Mouse (Mus musculus): ENCODE data around the gene Slc25a29. TPM values are rescaled to one million over a fixed set of nuclear protein-coding genes. Genes with fewer than 3 reads are reported as not detected.

The Slc25a29 gene
- 12.9 and 14.8 TPM in 2 replicates for polyA plus RNA-seq (2016; fragmentation: Nextera tagmentation; extraction: Ambion mirVana)

DNA sequence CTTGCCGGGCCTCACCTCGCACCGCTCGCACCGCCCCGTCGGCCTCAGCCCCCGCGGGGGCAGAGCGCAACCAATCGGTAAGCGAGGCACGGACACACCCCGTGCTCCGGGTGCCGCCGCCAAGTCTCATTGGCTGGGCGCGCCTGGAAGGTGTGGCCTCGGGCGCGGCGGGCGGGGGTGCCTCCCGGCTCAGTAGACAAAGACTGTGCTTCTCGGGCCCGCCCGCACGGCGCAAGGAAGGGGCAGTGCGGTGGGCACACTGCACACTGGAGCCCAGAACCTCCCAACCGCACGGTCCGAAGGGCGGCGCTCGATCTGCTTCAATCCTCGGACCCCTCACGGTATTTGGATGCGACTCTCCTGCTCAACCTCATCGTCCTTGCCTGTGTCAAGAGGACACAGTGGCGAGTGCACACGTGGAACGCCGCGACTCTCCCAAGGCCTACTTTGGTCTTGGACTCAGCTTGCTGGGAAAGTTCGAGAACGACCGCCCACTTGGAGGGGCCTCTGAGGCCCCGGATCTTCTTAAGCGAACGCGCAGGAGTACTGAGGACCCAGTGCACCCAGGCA, at the start of gene Slc25a29, which contains the start of gene Slc25a47:
TSS of gene Slc25a29 (minus strand) at position 44 of the 570 bp plus-strand sequence.
TSS of gene Slc25a47 (plus strand) at position 207 of the 570 bp plus-strand sequence.
- WGBS, result under 1% methylated on average over 52 of the region's 53 CpGs

DNA sequence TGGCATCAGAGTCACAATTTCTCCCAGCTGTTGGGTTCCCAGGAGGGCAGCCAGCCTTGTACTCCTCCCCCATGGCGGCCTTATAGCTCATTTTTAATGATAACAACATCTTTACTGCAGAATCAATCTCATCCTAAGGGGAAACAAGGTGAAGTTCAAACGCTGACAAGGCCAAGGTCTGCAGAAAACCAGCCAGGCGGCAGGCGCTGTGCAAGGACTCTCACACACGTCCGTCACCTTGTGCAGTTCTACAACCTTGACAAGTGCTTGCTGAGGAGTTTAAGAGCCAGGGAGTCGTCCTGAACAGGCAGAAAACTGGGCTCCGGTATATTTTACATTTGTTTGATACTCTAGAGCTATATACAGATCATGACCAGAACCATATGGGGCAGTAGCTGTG, 47.1 kb upstream of the Slc25a29 start:
- Histone ChIP-seq H3K4me1 (replicated peaks) (no peaks in the 10 kb centered on the region), H3K27ac (no peak overlapping the region), H3K36me3 (peaks cover 98% of the 10 kb centered on the region), H3K27me3 (ENCODE audit: insufficient read depth, poor library complexity, severe bottlenecking) (no peaks in the 10 kb centered on the region), H3K9me3 (no peaks in the 10 kb centered on the region), H3K4me3 (no peak overlapping the region)
- DNase-seq (ENCODE audit: low spot score), result no peak
- WGBS, result 93% methylated on average over 8 of the region's 8 CpGs

More for the DNA sequence above, at the start of gene Slc25a29, which contains the start of gene Slc25a47:
- Histone ChIP-seq H3K4me3 (peak within 1 kb of the TSS; percentile 66), H3K27ac (peak within 1 kb of the TSS; percentile 92), H3K36me3 (peaks cover 43% of the 10 kb centered on the region), H3K27me3 (ENCODE audit: insufficient read depth, poor library complexity, severe bottlenecking) (peaks cover 11% of the 10 kb centered on the region; the same call in 1 of the 2 replicates), H3K9me3 (no peaks in the 10 kb centered on the region), H3K4me1 (replicated peaks) (peaks cover 56% of the 10 kb centered on the region)
- peak; percentile 96 for DNase-seq (ENCODE audit: low spot score)

DNA sequence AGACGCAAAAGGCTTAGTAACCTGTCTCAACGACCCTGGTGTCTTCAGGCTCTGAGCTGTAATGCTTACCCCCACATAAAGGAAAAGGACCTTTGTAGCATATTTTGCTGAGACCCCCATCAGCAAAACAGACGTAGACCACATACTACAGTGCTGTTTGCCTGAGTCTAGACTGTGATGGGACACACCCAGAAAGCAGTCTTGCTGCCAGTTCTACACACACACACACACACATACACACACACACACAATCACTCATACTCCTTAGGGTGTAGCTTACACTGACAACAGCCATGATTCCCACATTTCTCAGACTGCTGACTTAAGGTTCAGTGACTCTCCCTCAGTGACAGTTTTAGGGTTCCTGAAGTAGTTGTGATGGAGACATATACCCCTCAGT, 45.5 kb upstream of the Slc25a29 start:
- H3K27me3 ChIP-seq (ENCODE audit: insufficient read depth, poor library complexity, severe bottlenecking), result no peaks in the 10 kb centered on the region
- H3K27ac ChIP-seq, result no peak overlapping the region
- H3K36me3 ChIP-seq, result peaks cover 97% of the 10 kb centered on the region
- no peaks in the 10 kb centered on the region for H3K4me1 ChIP-seq (replicated peaks)
- H3K4me3 ChIP-seq, result no peak overlapping the region
- H3K9me3 ChIP-seq, result no peaks in the 10 kb centered on the region
- no peak for DNase-seq (ENCODE audit: low spot score)
- 89% methylated on average over 3 of the region's 3 CpGs for WGBS

DNA sequence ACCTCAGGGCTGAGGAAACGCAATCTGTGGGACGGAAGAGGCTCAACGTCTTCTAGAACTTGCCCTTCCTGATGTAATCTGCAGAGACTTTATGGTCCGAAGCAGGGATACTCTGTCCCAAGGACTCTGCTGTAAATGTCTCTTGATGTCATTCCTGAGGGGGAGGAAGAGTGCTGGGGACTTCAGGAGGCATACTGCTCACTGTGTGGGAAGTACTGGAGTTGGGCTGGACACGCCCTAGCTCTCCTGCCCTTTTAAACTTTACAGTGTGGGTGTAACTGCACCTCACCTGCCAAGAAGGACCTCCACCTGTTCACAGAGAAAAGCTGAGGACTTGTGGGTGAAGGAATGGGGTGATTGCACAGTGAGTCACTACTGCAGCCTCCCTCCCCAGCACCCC, 44.9 kb upstream of the Slc25a29 start:
- H3K4me3 ChIP-seq, result no peak overlapping the region
- no peak for DNase-seq (ENCODE audit: low spot score)
- peaks cover 97% of the 10 kb centered on the region for H3K36me3 ChIP-seq
- no peak overlapping the region for H3K27ac ChIP-seq
- no peaks in the 10 kb centered on the region for H3K9me3 ChIP-seq
- WGBS, result 95% methylated on average over 5 of the region's 5 CpGs
- H3K27me3 ChIP-seq (ENCODE audit: insufficient read depth, poor library complexity, severe bottlenecking), result no peaks in the 10 kb centered on the region
- no peaks in the 10 kb centered on the region for H3K4me1 ChIP-seq (replicated peaks)

GRCm38 (mm10) chr12:108879138-108879537, 43.5 kb upstream of the Slc25a29 start:
- H3K36me3 ChIP-seq, result peaks cover 97% of the 10 kb centered on the region
- H3K27me3 ChIP-seq (ENCODE audit: insufficient read depth, poor library complexity, severe bottlenecking), result no peaks in the 10 kb centered on the region
- DNase-seq (ENCODE audit: low spot score), result no peak
- no peak overlapping the region for H3K27ac ChIP-seq
- H3K9me3 ChIP-seq, result no peaks in the 10 kb centered on the region
- no peaks in the 10 kb centered on the region for H3K4me1 ChIP-seq (replicated peaks)
- WGBS, result 94% methylated on average over 4 of the region's 4 CpGs
- no peak overlapping the region for H3K4me3 ChIP-seq

GRCm38 (mm10) chr12:108873122-108873521, 37.4 kb upstream of the Slc25a29 start:
- no peak for DNase-seq (ENCODE audit: low spot score)
- H3K36me3 ChIP-seq, result peaks cover 97% of the 10 kb centered on the region
- whole genome bisulfite sequencing, result 84% methylated on average over 5 of the region's 5 CpGs

DNA sequence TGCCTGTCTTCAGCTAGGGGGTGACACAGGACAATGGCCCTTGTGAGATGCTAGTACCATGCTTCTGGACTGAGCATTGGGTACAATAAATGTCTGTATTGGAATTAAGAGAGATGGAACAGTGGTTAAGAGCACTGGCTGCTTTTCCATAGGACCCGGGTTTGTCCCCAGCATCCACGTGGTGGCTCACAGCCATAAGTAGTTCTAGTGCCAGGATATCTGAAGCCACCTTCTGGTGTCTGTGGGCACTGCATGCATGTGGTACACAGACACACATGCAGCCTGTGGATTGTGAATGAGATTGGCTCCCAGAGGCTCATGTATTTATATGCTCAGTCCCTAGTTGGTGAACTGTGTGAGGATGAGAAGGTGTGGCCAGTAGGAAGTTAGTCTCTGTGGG, 33.9 kb upstream of the Slc25a29 start:
- Histone ChIP-seq H3K36me3 (peaks cover 98% of the 10 kb centered on the region), H3K4me3 (no peak overlapping the region), H3K27me3 (ENCODE audit: insufficient read depth, poor library complexity, severe bottlenecking) (no peaks in the 10 kb centered on the region), H3K27ac (no peak overlapping the region), H3K9me3 (no peaks in the 10 kb centered on the region), H3K4me1 (replicated peaks) (no peaks in the 10 kb centered on the region)
- 82% methylated on average over 2 of the region's 2 CpGs for WGBS
- no peak for DNase-seq (ENCODE audit: low spot score)

More at GRCm38 (mm10) chr12:108873122-108873521, 37.4 kb upstream of the Slc25a29 start:
- Histone ChIP-seq H3K4me1 (replicated peaks) (no peaks in the 10 kb centered on the region), H3K27ac (no peak overlapping the region), H3K4me3 (no peak overlapping the region), H3K27me3 (ENCODE audit: insufficient read depth, poor library complexity, severe bottlenecking) (no peaks in the 10 kb centered on the region), H3K9me3 (no peaks in the 10 kb centered on the region)

GRCm38 (mm10) chr12:108865007-108865494, 29.4 kb upstream of the Slc25a29 start:
- 91% methylated on average over 6 of the region's 6 CpGs for WGBS
- no peak for DNase-seq (ENCODE audit: low spot score)
- H3K36me3 ChIP-seq, result peaks cover 100% of the 10 kb centered on the region

GRCm38 (mm10) chr12:108858486-108858885, 22.8 kb upstream of the Slc25a29 start:
- Histone ChIP-seq H3K9me3 (no peaks in the 10 kb centered on the region), H3K27ac (no peak overlapping the region), H3K36me3 (peaks cover 63% of the 10 kb centered on the region), H3K4me3 (no peak overlapping the region), H3K4me1 (replicated peaks) (peaks cover 19% of the 10 kb centered on the region), H3K27me3 (ENCODE audit: insufficient read depth, poor library complexity, severe bottlenecking) (no peaks in the 10 kb centered on the region)
- DNase-seq (ENCODE audit: low spot score), result no peak
- 89% methylated on average over 5 of the region's 5 CpGs for WGBS

More at GRCm38 (mm10) chr12:108865007-108865494, 29.4 kb upstream of the Slc25a29 start:
- Histone ChIP-seq H3K4me1 (replicated peaks) (no peaks in the 10 kb centered on the region), H3K4me3 (no peak overlapping the region), H3K9me3 (no peaks in the 10 kb centered on the region), H3K27me3 (ENCODE audit: insufficient read depth, poor library complexity, severe bottlenecking) (no peaks in the 10 kb centered on the region), H3K27ac (no peak overlapping the region)

- H3K4me1 ChIP-seq (replicated peaks), result peaks cover 19% of the 10 kb centered on the region
- peaks cover 55% of the 10 kb centered on the region for H3K36me3 ChIP-seq
- no peaks in the 10 kb centered on the region for H3K27me3 ChIP-seq (ENCODE audit: insufficient read depth, poor library complexity, severe bottlenecking)
- no peak for DNase-seq (ENCODE audit: low spot score)
- no peak overlapping the region for H3K4me3 ChIP-seq
- WGBS, result 82% methylated on average over 7 of the region's 7 CpGs
- H3K9me3 ChIP-seq, result no peaks in the 10 kb centered on the region
- no peak overlapping the region; the same call in 1 of the 2 replicates for H3K27ac ChIP-seq
Observed at GRCm38 (mm10) chr12:108857589-108858184, 22.0 kb upstream of the Slc25a29 start.

DNA sequence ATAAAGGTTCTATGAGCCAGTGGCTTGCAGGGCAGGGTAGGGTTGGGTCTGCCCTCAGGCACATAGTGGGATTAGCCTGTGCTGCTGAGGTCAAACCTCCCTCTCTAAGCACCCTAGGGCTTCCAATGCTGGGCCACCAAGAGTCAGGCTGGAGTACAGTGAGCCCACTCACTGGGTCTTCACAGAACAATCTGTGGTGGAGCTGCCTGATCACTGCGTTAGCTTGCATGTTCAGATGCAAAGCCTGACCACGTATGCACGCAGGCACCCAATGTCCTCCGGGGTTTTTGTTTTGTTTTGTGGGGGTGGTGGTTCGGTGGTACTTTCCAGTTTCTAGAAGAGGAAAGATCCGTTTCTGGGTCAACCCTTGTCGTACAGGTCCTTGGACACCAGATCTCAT, 21.4 kb upstream of the Slc25a29 start:
- H3K9me3 ChIP-seq, result no peaks in the 10 kb centered on the region
- H3K4me3 ChIP-seq, result no peak overlapping the region
- no peak overlapping the region; the same call in 1 of the 2 replicates for H3K27ac ChIP-seq
- no peak for DNase-seq (ENCODE audit: low spot score)
- peaks cover 49% of the 10 kb centered on the region for H3K36me3 ChIP-seq
- peaks cover 19% of the 10 kb centered on the region for H3K4me1 ChIP-seq (replicated peaks)
- WGBS, result 92% methylated on average over 7 of the region's 7 CpGs
- no peaks in the 10 kb centered on the region for H3K27me3 ChIP-seq (ENCODE audit: insufficient read depth, poor library complexity, severe bottlenecking)

- Histone ChIP-seq H3K36me3 (peaks cover 40% of the 10 kb centered on the region), H3K4me1 (replicated peaks) (peaks cover 26% of the 10 kb centered on the region), H3K9me3 (no peaks in the 10 kb centered on the region), H3K4me3 (no peak overlapping the region), H3K27ac (peak overlapping the region; percentile 64; the same call in 1 of the 2 replicates), H3K27me3 (ENCODE audit: insufficient read depth, poor library complexity, severe bottlenecking) (no peaks in the 10 kb centered on the region)
- 82% methylated on average over 8 of the region's 8 CpGs for WGBS
- DNase-seq (ENCODE audit: low spot score), result no peak
Observed at GRCm38 (mm10) chr12:108856186-108856585, 20.5 kb upstream of the Slc25a29 start.

- no peak for DNase-seq (ENCODE audit: low spot score)
- Histone ChIP-seq H3K4me1 (replicated peaks) (peaks cover 37% of the 10 kb centered on the region), H3K27me3 (ENCODE audit: insufficient read depth, poor library complexity, severe bottlenecking) (no peaks in the 10 kb centered on the region), H3K36me3 (peaks cover 29% of the 10 kb centered on the region), H3K27ac (no peak overlapping the region), H3K4me3 (no peak overlapping the region), H3K9me3 (no peaks in the 10 kb centered on the region)
- 91% methylated on average over 10 of the region's 10 CpGs for WGBS
Observed at GRCm38 (mm10) chr12:108855081-108855480, 19.4 kb upstream of the Slc25a29 start.
